Mouse (Mus musculus) gastrocnemius, adult 2 months (tissue): ENCODE measurements around the gene Amy2a2. TPM values are rescaled to one million over a fixed set of nuclear protein-coding genes. Genes with fewer than 3 reads are reported as not detected.
"Not testable (repeated sequence)": the region's sequence is repeated elsewhere in the genome, so short reads cannot be mapped to it uniquely, and the experiment has no call there.

ENCODE experiments used
- DNase-seq: peaks from one replicate; pipeline ENCODE4 v3.0.0; 2022
- H3K27ac ChIP-seq: fragments of 200-600 bp; 2 replicates; pipeline ENCODE4 v1.8.1; 2022; ENCODE audit warnings: mild to moderate bottlenecking
- H3K4me3 ChIP-seq: fragments of 200-600 bp; 2 replicates; pipeline ENCODE4 v1.8.1; 2022; ENCODE audit warnings: mild to moderate bottlenecking, moderate library complexity
- intact Hi-C: fragments of 180-260 bp; cut with DNase I; formaldehyde crosslinking; loops from one replicate; pipeline ENCODE4 v1.15.1; 2025
- long read RNA-seq, 2 experiments: library from polyadenylated mRNA; stranded (forward); transcript quantifications; one replicate each; pipeline ENCODE4 v2.0.0; 2021
- total RNA-seq, 2 experiments: library from RNA; stranded (reverse); gene quantifications; 2 replicates each; pipeline ENCODE4 v1.2.3; 2021

The Amy2a2 gene
- total RNA-seq: not detected
- long read RNA-seq, experiment 1: 0 reads
- long read RNA-seq, experiment 2: 0 reads

DNA sequence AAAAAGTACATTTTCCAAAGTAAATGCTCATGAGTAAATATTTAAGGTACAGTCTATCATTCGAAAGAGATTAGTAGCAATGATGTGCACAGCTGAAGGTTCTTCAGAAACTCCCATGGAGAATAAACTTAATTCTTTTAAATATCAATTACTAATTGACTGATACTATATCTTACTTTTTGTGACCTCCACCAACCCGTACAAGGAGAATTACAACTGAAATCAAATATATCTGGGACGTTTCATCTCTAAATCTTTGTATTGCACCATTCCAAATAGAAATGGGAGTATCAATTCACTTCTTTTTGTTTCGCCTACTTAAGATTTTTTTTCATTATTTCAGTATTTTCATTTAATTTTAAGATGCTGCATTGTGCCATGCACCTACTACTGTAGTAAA is at the start of gene Amy2a2:
Amy2a2 (minus strand) TSS at position 101 of the 400 bp plus-strand sequence.
- H3K4me3 ChIP-seq, H3K27ac ChIP-seq, intact Hi-C loops, DNase-seq: not testable (repeated sequence)

DNA sequence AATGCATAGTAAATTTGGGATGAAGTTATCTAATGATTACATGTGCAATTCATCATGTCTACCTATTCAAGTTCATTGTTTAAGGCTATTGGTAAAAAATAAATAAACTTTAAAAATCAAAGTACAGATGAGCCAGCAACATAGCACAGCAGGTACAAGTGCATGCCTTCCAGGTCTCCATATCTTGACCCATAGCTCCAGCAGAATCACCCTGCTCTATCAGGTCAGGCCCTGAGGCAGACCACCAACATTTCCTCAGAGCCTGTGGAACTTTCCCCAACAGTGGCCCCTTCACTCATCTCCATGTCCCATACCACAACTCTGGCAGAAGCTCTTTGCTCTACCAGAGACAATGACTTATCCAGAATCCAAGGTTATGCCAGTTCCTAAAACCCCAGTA is 11.0 kb downstream of the Amy2a2 start:
- intact Hi-C loops: not testable (repeated sequence)

DNA sequence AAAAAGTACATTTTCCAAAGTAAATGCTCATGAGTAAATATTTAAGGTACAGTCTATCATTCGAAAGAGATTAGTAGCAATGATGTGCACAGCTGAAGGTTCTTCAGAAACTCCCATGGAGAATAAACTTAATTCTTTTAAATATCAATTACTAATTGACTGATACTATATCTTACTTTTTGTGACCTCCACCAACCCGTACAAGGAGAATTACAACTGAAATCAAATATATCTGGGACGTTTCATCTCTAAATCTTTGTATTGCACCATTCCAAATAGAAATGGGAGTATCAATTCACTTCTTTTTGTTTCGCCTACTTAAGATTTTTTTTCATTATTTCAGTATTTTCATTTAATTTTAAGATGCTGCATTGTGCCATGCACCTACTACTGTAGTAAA is 32.5 kb downstream of the Amy2a2 start, which contains the start of gene Amy2a3:
Amy2a3 (minus strand) TSS at position 101 of the 400 bp plus-strand sequence.
- DNase-seq, intact Hi-C loops, H3K4me3 ChIP-seq, H3K27ac ChIP-seq: not testable (repeated sequence)

More for the DNA sequence above, 11.0 kb downstream of the Amy2a2 start:
- not testable (repeated sequence) for H3K27ac ChIP-seq, H3K4me3 ChIP-seq, DNase-seq

DNA sequence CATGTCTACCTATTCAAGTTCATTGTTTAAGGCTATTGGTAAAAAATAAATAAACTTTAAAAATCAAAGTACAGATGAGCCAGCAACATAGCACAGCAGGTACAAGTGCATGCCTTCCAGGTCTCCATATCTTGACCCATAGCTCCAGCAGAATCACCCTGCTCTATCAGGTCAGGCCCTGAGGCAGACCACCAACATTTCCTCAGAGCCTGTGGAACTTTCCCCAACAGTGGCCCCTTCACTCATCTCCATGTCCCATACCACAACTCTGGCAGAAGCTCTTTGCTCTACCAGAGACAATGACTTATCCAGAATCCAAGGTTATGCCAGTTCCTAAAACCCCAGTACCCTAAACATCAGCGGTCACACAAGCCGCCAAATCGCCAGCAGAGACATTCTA is 43.5 kb downstream of the Amy2a2 start:
- H3K27ac ChIP-seq, H3K4me3 ChIP-seq, intact Hi-C loops, DNase-seq: not testable (repeated sequence)

Other genes with a start within 250 kb of the Amy2a2 start
- not detected for gene Amy2a5, start 97.8 kb downstream of the Amy2a2 start, total RNA-seq
- not detected for gene Amy2a4, start 65.2 kb downstream of the Amy2a2 start, total RNA-seq
- not detected for gene Amy2a3, start 32.6 kb downstream of the Amy2a2 start, total RNA-seq
- gene Amy2a1, start 175.8 kb upstream of the Amy2a2 start, total RNA-seq: not detected